Mouse (Mus musculus): ENCODE measurements around the gene Pcbd2. TPM values are rescaled to one million over a fixed set of nuclear protein-coding genes. Genes with fewer than 3 reads are reported as not detected.
"Not testable (repeated sequence)": the region's sequence is repeated elsewhere in the genome, so short reads cannot be mapped to it uniquely, and the experiment has no call there.

The Pcbd2 gene
- polyA plus RNA-seq, 1 experiment from 2014 or later = 85.2 TPM

DNA sequence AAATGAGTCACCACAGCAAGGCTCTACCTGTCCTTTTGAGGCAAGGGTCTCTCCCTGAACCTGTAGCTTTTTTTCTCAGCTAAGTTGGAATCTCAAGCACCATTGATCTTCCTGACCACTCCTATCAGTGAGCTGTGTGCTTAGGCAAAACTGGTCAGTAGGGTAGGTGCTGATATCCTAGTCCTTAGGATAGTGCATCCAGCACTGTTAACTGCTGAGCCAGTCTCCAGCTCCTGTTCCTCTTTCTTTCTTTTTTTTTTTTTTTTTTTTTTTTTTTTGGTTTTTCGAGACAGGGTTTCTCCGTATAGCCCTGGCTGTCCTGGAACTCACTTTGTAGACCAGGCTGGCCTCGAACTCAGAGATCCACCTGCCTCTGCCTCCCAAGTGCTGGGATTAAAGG is 31.2 kb upstream of the Pcbd2 start:
- WGBS = no CpG with 5 or more reads among the region's 3 CpGs
- H3K4me1 ChIP-seq (ENCODE audit: control insufficient read depth, insufficient read depth, low read length); H3K9me3 ChIP-seq (ENCODE audit: control insufficient read depth, low read depth, low read length); H3K9ac ChIP-seq (replicated peaks; ENCODE audit: low read depth, low read length); ATAC-seq (ENCODE audit: insufficient number of reproducible peaks, insufficient read depth, low FRiP score, low read depth); H3K4me3 ChIP-seq (ENCODE audit: low read depth, low read length); H3K27ac ChIP-seq (ENCODE audit: low read length); H3K4me2 ChIP-seq (replicated peaks; ENCODE audit: low read depth, low read length); H3K27me3 ChIP-seq (ENCODE audit: control insufficient read depth, insufficient read depth, low read length): not testable (repeated sequence)
- H3K36me3 ChIP-seq (ENCODE audit: control insufficient read depth, insufficient read depth, low read length) = peaks cover 24% of the 10 kb centered on the region

DNA sequence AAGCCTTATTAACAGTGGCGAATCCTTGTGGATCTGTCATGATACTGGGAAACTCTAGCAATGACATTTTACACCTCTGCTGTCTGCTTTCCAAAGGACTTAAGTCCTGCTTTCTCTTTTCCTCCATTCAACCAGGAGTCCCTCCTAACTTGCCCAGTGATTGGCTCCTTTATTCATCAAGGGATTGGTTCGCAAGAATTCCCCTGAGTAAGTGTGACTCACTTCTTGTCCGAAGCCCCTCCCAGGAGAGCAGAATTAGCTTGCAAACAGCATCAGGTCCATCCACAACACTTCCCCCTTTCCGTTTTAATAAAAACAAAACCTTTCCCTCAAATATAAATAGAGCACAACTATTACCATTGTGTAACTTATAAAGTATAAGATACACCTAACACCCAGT is 22.9 kb upstream of the Pcbd2 start:
- Histone ChIP-seq H3K36me3 (ENCODE audit: control insufficient read depth, insufficient read depth, low read length) (peaks cover 42% of the 10 kb centered on the region), H3K9me3 (ENCODE audit: control insufficient read depth, low read depth, low read length) (no peaks in the 10 kb centered on the region; the same call in 1 of the 2 replicates), H3K4me2 (replicated peaks; ENCODE audit: low read depth, low read length) (no peak overlapping the region), H3K4me3 (ENCODE audit: low read depth, low read length) (no peak overlapping the region), H3K27me3 (ENCODE audit: control insufficient read depth, insufficient read depth, low read length) (no peaks in the 10 kb centered on the region), H3K4me1 (ENCODE audit: control insufficient read depth, insufficient read depth, low read length) (no peaks in the 10 kb centered on the region), H3K27ac (ENCODE audit: low read length) (no peak overlapping the region), H3K9ac (replicated peaks; ENCODE audit: low read depth, low read length) (no peak overlapping the region)
- ATAC-seq (ENCODE audit: insufficient number of reproducible peaks, insufficient read depth, low FRiP score, low read depth) = no peak
- 86% methylated on average over 4 of the region's 4 CpGs for WGBS

DNA sequence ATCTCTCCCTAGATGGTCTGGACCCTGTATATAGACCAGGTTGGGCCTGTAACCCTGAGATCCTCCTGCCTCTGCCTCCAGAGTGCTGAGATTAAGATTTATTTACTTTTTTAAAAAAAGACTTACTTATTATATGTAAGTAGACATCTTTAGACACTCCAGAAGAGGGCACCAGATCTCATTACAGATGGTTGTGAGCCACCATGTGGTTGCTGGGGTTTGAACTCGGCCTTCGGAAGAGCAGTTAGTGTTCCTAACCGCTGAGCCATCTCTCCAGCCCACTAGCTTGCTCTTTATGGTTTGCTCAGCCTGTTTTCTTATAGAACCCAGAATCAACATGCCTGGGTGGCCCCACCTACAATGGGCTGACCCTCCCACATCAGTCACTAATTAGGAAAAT is 14.3 kb upstream of the Pcbd2 start:
- Histone ChIP-seq H3K27ac (ENCODE audit: low read length) (no peak overlapping the region), H3K4me3 (ENCODE audit: low read depth, low read length) (no peak overlapping the region), H3K4me2 (replicated peaks; ENCODE audit: low read depth, low read length) (no peak overlapping the region), H3K36me3 (ENCODE audit: control insufficient read depth, insufficient read depth, low read length) (peaks cover under 1% of the 10 kb centered on the region; the same call in 1 of the 2 replicates), H3K4me1 (ENCODE audit: control insufficient read depth, insufficient read depth, low read length) (no peaks in the 10 kb centered on the region), H3K27me3 (ENCODE audit: control insufficient read depth, insufficient read depth, low read length) (no peaks in the 10 kb centered on the region), H3K9me3 (ENCODE audit: control insufficient read depth, low read depth, low read length) (no peaks in the 10 kb centered on the region), H3K9ac (replicated peaks; ENCODE audit: low read depth, low read length) (no peak overlapping the region)
- no peak for ATAC-seq (ENCODE audit: insufficient number of reproducible peaks, insufficient read depth, low FRiP score, low read depth)
- 95% methylated on average over 3 of the region's 3 CpGs for WGBS

- Histone ChIP-seq H3K4me1 (ENCODE audit: control insufficient read depth, insufficient read depth, low read length) (no peaks in the 10 kb centered on the region), H3K27me3 (ENCODE audit: control insufficient read depth, insufficient read depth, low read length) (no peaks in the 10 kb centered on the region), H3K4me3 (ENCODE audit: low read depth, low read length) (peak within 1 kb of the TSS; percentile 93), H3K9me3 (ENCODE audit: control insufficient read depth, low read depth, low read length) (no peaks in the 10 kb centered on the region), H3K4me2 (replicated peaks; ENCODE audit: low read depth, low read length) (peak within 1 kb of the TSS; percentile 47), H3K9ac (replicated peaks; ENCODE audit: low read depth, low read length) (peak within 1 kb of the TSS; percentile 94), H3K36me3 (ENCODE audit: control insufficient read depth, insufficient read depth, low read length) (peaks cover 9% of the 10 kb centered on the region), H3K27ac (ENCODE audit: low read length) (peak within 1 kb of the TSS; percentile 84)
- peak; percentile 96 for ATAC-seq (ENCODE audit: insufficient number of reproducible peaks, insufficient read depth, low FRiP score, low read depth)
- WGBS = under 1% methylated on average over 62 of the region's 63 CpGs
These were observed 12.5 kb upstream of the Pcbd2 start, which contains the start of gene Txndc15 for GRCm38 (mm10) chr13:55714501-55715166. Gene Txndc15, plus strand, starts transcription at chr13:55714650.

DNA sequence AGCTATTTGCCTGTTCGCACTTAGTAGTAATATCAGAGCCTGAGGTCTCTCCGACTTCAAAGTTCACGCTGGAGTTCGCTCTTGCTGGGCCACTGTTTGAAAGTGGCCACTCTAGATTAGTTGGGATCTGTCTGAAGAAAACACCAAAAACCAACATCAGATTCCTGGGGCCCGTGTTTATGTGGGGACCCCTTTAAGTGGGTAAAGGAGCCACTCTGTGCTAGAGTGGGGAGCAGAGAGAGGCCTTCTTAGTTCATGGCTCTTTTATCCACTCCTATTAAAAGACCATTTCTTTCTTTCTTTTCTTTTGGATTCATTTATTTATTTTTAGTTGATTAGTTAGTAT is 12.0 kb upstream of the Pcbd2 start:
- H3K4me3 ChIP-seq (ENCODE audit: low read depth, low read length) = peak overlapping the region; percentile 93
- H3K27me3 ChIP-seq (ENCODE audit: control insufficient read depth, insufficient read depth, low read length) = no peaks in the 10 kb centered on the region
- peak overlapping the region; percentile 84; the same call in 1 of the 2 replicates for H3K27ac ChIP-seq (ENCODE audit: low read length)
- H3K36me3 ChIP-seq (ENCODE audit: control insufficient read depth, insufficient read depth, low read length) = peaks cover 9% of the 10 kb centered on the region
- no peaks in the 10 kb centered on the region for H3K4me1 ChIP-seq (ENCODE audit: control insufficient read depth, insufficient read depth, low read length)
- no peak for ATAC-seq (ENCODE audit: insufficient number of reproducible peaks, insufficient read depth, low FRiP score, low read depth)
- 9% methylated on average over 5 of the region's 5 CpGs for WGBS
- H3K9ac ChIP-seq (replicated peaks; ENCODE audit: low read depth, low read length) = peak overlapping the region; percentile 94
- no peaks in the 10 kb centered on the region for H3K9me3 ChIP-seq (ENCODE audit: control insufficient read depth, low read depth, low read length)
- peak overlapping the region; percentile 47 for H3K4me2 ChIP-seq (replicated peaks; ENCODE audit: low read depth, low read length)

DNA sequence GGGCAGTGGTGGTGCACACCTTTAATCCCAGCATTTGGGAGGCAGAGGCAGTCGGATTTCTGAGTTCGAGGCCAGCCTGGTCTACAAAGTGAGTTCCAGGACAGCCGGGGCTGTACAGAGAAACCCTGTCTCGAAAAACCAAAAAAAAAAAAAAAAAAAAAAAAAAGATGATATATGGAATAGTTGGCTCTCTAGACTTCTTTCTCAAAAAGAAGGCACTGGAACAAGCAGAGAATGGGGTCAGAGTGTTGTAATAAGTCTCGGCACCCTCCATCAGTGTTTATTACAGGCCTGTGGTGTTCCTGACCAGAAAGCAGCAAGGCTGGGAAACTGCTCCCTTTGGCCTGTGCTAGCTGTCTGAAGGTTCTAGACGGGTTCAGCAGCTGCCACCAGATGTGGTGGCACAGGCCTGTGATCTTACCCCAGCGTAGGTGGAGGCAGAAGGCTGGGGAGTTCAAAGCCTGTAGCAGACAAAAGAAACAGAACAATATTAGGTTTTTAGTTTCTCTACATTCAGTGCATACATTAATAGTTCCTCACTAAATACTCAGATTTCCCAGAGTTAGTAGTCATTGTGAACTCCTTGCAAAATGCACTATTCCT is 11.2 kb upstream of the Pcbd2 start:
- no peaks in the 10 kb centered on the region for H3K9me3 ChIP-seq (ENCODE audit: control insufficient read depth, low read depth, low read length)
- no peak overlapping the region for H3K27ac ChIP-seq (ENCODE audit: low read length)
- H3K4me3 ChIP-seq (ENCODE audit: low read depth, low read length) = no peak overlapping the region
- 86% methylated on average over 6 of the region's 7 CpGs for WGBS
- H3K4me2 ChIP-seq (replicated peaks; ENCODE audit: low read depth, low read length) = no peak overlapping the region
- no peak overlapping the region for H3K9ac ChIP-seq (replicated peaks; ENCODE audit: low read depth, low read length)
- ATAC-seq (ENCODE audit: insufficient number of reproducible peaks, insufficient read depth, low FRiP score, low read depth) = no peak
- peaks cover 9% of the 10 kb centered on the region for H3K36me3 ChIP-seq (ENCODE audit: control insufficient read depth, insufficient read depth, low read length)
- no peaks in the 10 kb centered on the region for H3K4me1 ChIP-seq (ENCODE audit: control insufficient read depth, insufficient read depth, low read length)
- H3K27me3 ChIP-seq (ENCODE audit: control insufficient read depth, insufficient read depth, low read length) = no peaks in the 10 kb centered on the region

DNA sequence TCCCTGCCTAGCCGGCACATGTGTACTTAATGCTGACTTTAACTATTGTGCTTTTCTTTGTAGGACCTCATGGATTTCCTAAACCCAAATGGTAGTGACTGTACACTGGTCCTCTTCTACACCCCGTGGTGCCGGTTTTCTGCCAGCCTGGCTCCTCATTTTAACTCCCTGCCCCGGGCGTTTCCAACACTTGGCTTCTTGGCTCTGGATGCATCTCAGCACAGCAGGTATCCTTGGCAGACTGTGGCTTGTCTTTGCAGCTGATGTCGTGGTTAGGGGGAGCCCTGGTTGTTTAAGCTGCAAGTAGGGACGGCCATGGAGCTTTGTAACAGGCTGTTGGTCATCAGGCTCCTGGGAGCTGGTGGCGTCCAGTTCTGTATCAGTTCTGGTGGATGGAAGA is 5.7 kb upstream of the Pcbd2 start:
- 80% methylated on average over 8 of the region's 8 CpGs for WGBS
- H3K27me3 ChIP-seq (ENCODE audit: control insufficient read depth, insufficient read depth, low read length) = no peaks in the 10 kb centered on the region
- H3K4me3 ChIP-seq (ENCODE audit: low read depth, low read length) = no peak overlapping the region
- H3K27ac ChIP-seq (ENCODE audit: low read length) = no peak overlapping the region
- H3K4me2 ChIP-seq (replicated peaks; ENCODE audit: low read depth, low read length) = no peak overlapping the region
- H3K9me3 ChIP-seq (ENCODE audit: control insufficient read depth, low read depth, low read length) = no peaks in the 10 kb centered on the region
- H3K36me3 ChIP-seq (ENCODE audit: control insufficient read depth, insufficient read depth, low read length) = peaks cover 37% of the 10 kb centered on the region
- no peaks in the 10 kb centered on the region for H3K4me1 ChIP-seq (ENCODE audit: control insufficient read depth, insufficient read depth, low read length)
- no peak for ATAC-seq (ENCODE audit: insufficient number of reproducible peaks, insufficient read depth, low FRiP score, low read depth)
- no peak overlapping the region for H3K9ac ChIP-seq (replicated peaks; ENCODE audit: low read depth, low read length)

- Histone ChIP-seq H3K4me3 (ENCODE audit: low read depth, low read length) (no peak overlapping the region), H3K27ac (ENCODE audit: low read length) (no peak overlapping the region), H3K27me3 (ENCODE audit: control insufficient read depth, insufficient read depth, low read length) (no peaks in the 10 kb centered on the region), H3K4me1 (ENCODE audit: control insufficient read depth, insufficient read depth, low read length) (no peaks in the 10 kb centered on the region), H3K4me2 (replicated peaks; ENCODE audit: low read depth, low read length) (no peak overlapping the region), H3K36me3 (ENCODE audit: control insufficient read depth, insufficient read depth, low read length) (peaks cover 37% of the 10 kb centered on the region), H3K9me3 (ENCODE audit: control insufficient read depth, low read depth, low read length) (no peaks in the 10 kb centered on the region), H3K9ac (replicated peaks; ENCODE audit: low read depth, low read length) (no peak overlapping the region)
- no peak for ATAC-seq (ENCODE audit: insufficient number of reproducible peaks, insufficient read depth, low FRiP score, low read depth)
- WGBS = 90% methylated on average over 2 of the region's 2 CpGs
These were observed 5.2 kb upstream of the Pcbd2 start for GRCm38 (mm10) chr13:55721995-55722394.

Measured in stomach, embryonic 14.5 days (tissue).